Mouse (Mus musculus): ENCODE measurements around the gene Pltp.

DNA sequence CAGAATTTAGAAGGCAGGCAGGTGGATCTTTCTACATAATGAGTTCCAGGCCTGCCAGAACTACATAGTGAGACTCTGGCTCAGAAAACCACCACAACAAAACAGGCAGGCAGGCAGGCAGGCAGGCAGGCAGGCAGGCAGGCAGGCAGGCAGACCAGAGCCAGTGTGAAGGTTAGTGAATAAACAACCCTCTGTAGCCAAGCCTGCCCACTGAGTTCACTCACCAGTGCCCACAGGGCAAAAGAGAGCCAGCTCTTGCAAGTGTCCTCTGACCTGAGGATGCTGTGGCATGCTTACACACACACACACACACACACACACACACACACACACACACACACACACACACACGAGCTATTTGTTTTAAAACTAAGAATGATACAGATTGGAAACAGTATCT is 46.0 kb upstream of the Pltp start:
- TF ChIP-seq CTCF (conservative IDR thresholded peaks at IDR 0.05 in 1 of 2, IDR thresholded peaks at IDR 0.05 in 1 of 2; ENCODE audit: low read depth in 2 of 2, low read length in 2 of 2), result no peak
- no peak for TF ChIP-seq NELFE (IDR thresholded peaks at IDR 0.05; ENCODE audit: low read depth, low read length)
- no peak for TF ChIP-seq SIN3A (IDR thresholded peaks at IDR 0.05; ENCODE audit: low read length)
- TF ChIP-seq EP300 (IDR thresholded peaks at IDR 0.05; ENCODE audit: low read length), result no peak
- TF ChIP-seq HCFC1 (IDR thresholded peaks at IDR 0.05; ENCODE audit: low read depth, low read length), result no peak
- TF ChIP-seq MXI1 (IDR thresholded peaks at IDR 0.05; ENCODE audit: low read depth, low read length), result no peak
- no peak for TF ChIP-seq POLR2A (IDR thresholded peaks at IDR 0.05; ENCODE audit: low read depth, low read length)
- no peak for TF ChIP-seq CHD1 (IDR thresholded peaks at IDR 0.05; ENCODE audit: low read depth, low read length)
- no peak for TF ChIP-seq PAX5 (IDR thresholded peaks at IDR 0.05; ENCODE audit: low read length)
- TF ChIP-seq NRF1 (IDR thresholded peaks at IDR 0.05; ENCODE audit: low read depth, low read length), result no peak
- TF ChIP-seq RCOR1 (conservative IDR thresholded peaks at IDR 0.05; ENCODE audit: low read depth, low read length), result no peak
- no peak for TF ChIP-seq ZNF384 (IDR thresholded peaks at IDR 0.05; ENCODE audit: low read depth, low read length)
- no peak for TF ChIP-seq RAD21 (IDR thresholded peaks at IDR 0.05; ENCODE audit: low read depth, low read length)
- no peak for TF ChIP-seq ZMIZ1 (IDR thresholded peaks at IDR 0.05; ENCODE audit: low read depth, low read length)
